Mouse (Mus musculus) kidney, adult 2 months (tissue): ENCODE measurements at regions not wholly inside any gene's neighbourhood (a gene's known extent, or its start where the extent isn't known, plus 50 kb on each side); places are given as distances from the start of the nearest gene placed in this dataset.
A peak's percentile ranks its signal among the peaks of the same experiment; 100 is the strongest.

Experiments
- DNase-seq: peaks from one replicate; pipeline ENCODE4 v3.0.0; 2021
- H3K27ac ChIP-seq: fragments of 200-500 bp; 2 replicates; pipeline ENCODE4 v1.5.1; 2012; ENCODE audit warnings: low read depth, low read length, control low read depth, inconsistent platforms; ENCODE audit not compliant: insufficient read depth
- H3K27me3 ChIP-seq: fragments of 200-500 bp; replicated peaks from 2 replicates; pipeline ENCODE4 v1.6.1; 2012; ENCODE audit warnings: mild to moderate bottlenecking, moderate library complexity, low read length, inconsistent platforms; ENCODE audit not compliant: control insufficient read depth, insufficient read depth
- H3K36me3 ChIP-seq: fragments of 200-500 bp; 2 replicates; pipeline ENCODE4 v1.6.1; 2012; ENCODE audit warnings: mild to moderate bottlenecking, moderate library complexity, low read length, inconsistent platforms; ENCODE audit not compliant: control insufficient read depth, insufficient read depth
- H3K4me1 ChIP-seq: fragments of 200-500 bp; 2 replicates; pipeline ENCODE4 v1.6.1; 2011; ENCODE audit warnings: low read length; ENCODE audit not compliant: control insufficient read depth, insufficient read depth
- H3K4me3 ChIP-seq: fragments of 200-500 bp; 2 replicates; pipeline ENCODE4 v1.5.1; 2011; ENCODE audit warnings: mild to moderate bottlenecking, low read depth, low read length, control low read depth; ENCODE audit not compliant: insufficient read depth
- CTCF ChIP-seq: fragments of 200-500 bp; conservative IDR thresholded peaks from 2 replicates; pipeline ENCODE4 v1.5.1; 2011; ENCODE audit warnings: low read depth, mild to moderate bottlenecking, control low read depth, low read length, moderate library complexity, mixed read lengths; ENCODE audit not compliant: insufficient read depth, insufficient read length
- POLR2A ChIP-seq: fragments of 200-500 bp; IDR thresholded peaks from one replicate; pipeline ENCODE4 v1.6.1; 2011; ENCODE audit warnings: low read depth, low read length, control low read depth
- WGBS: fragments of 180-500 bp; shearing (Covaris S2); methylation state at CpG from one replicate; pipeline ENCODE4 v1.1.7; 2018; 5-methylcytosine and 5-hydroxymethylcytosine counted together

DNA sequence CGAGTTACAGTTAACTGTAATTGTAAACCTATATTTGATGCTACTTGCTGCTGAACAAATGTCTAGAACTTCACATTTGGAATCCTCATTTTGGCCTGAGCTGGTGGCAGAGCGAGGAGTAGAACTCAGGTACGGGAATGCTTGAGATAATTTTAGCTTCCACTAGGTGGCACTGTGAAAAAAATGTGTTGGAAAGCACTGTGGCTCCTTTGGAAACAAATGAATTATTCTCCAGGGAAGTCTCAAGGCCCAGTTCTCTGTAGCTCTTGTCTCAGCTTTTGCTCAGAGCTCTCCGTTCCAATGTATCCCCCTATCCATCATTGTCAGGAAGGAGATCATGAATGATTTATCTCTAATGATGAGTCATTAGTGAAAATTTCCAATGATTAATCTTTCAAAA is 114.7 kb upstream of the Kcna4 start:
- 53% methylated on average over 4 of the region's 4 CpGs for WGBS
- H3K27me3 ChIP-seq, result no peaks in the 10 kb centered on the region
- H3K36me3 ChIP-seq, result no peaks in the 10 kb centered on the region
- TF ChIP-seq POLR2A (no peak), CTCF (0 out of 2 replicates have a peak, but pooled peaks have one; percentile 20)
- H3K27ac ChIP-seq, result no peak overlapping the region
- H3K4me3 ChIP-seq, result no peak overlapping the region
- DNase-seq, result peak; percentile 31
- H3K4me1 ChIP-seq, result no peaks in the 10 kb centered on the region

DNA sequence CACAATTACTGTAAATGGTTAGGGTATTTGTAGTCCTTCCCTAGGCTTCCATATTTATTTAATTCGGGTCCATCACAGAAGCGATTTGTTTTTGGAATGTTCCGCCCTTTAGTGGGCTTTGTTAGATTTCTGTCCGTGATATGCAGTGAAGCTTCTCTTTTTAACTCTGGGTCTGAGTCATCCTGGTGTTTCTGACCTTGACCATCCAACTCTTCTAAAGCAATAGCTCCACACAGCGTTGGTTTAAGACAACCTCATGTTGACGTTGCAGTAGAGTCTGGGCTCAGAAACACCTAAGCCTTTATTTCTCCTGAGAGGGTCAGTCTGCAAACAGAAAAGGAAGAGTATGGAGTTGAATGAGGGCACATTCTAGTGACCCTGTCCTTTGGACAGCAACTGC is 107.4 kb upstream of the Kcna4 start:
- Histone ChIP-seq H3K36me3 (no peaks in the 10 kb centered on the region), H3K4me1 (no peaks in the 10 kb centered on the region), H3K27me3 (no peaks in the 10 kb centered on the region), H3K4me3 (no peak overlapping the region), H3K27ac (no peak overlapping the region)
- no peak for TF ChIP-seq CTCF
- no peak for TF ChIP-seq POLR2A
- no peak for DNase-seq
- WGBS, result 80% methylated on average over 6 of the region's 6 CpGs

- Histone ChIP-seq H3K4me1 (no peaks in the 10 kb centered on the region), H3K4me3 (no peak overlapping the region), H3K27ac (no peak overlapping the region), H3K36me3 (no peaks in the 10 kb centered on the region), H3K27me3 (no peaks in the 10 kb centered on the region; the same call in 1 of the 2 replicates)
- DNase-seq, result no peak
- no peak for TF ChIP-seq CTCF
- no peak for TF ChIP-seq POLR2A
- WGBS, result 62% methylated on average over 3 of the region's 3 CpGs
Measured at GRCm38 (mm10) chr2:107184864-107185263, 105.6 kb upstream of the Kcna4 start.

GRCm38 (mm10) chr2:107201856-107202473 is 88.5 kb upstream of the Kcna4 start:
- H3K27ac ChIP-seq, result no peak overlapping the region
- H3K4me3 ChIP-seq, result no peak overlapping the region
- DNase-seq, result no peak
- no peaks in the 10 kb centered on the region for H3K27me3 ChIP-seq
- TF ChIP-seq POLR2A (no peak), CTCF (no peak)
- WGBS, result 81% methylated on average over 4 of the region's 4 CpGs
- no peaks in the 10 kb centered on the region for H3K4me1 ChIP-seq
- no peaks in the 10 kb centered on the region for H3K36me3 ChIP-seq

DNA sequence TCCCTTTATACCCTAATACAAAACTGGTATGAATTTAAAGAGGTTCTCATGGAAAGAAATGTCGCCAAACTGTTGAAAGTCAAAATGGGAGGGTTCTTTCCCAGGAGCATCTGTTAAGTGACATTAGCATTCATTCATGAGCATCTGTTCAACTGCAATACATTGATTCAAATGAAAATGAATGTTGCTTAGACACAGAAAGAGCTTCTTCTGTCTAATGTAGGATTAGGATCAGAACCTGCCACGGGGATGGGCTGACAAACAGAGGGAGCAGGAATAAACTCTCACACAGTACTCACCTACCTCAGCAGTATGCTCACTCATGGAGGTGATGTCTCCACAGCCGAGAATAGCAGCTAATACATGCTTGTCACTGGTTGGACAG is 88.0 kb upstream of the Kcna4 start:
- 75% methylated on average over 3 of the region's 3 CpGs for WGBS
- Histone ChIP-seq H3K27ac (no peak overlapping the region), H3K36me3 (no peaks in the 10 kb centered on the region), H3K4me3 (no peak overlapping the region), H3K27me3 (no peaks in the 10 kb centered on the region), H3K4me1 (no peaks in the 10 kb centered on the region)
- no peak for DNase-seq
- no peak for TF ChIP-seq CTCF
- TF ChIP-seq POLR2A, result no peak

DNA sequence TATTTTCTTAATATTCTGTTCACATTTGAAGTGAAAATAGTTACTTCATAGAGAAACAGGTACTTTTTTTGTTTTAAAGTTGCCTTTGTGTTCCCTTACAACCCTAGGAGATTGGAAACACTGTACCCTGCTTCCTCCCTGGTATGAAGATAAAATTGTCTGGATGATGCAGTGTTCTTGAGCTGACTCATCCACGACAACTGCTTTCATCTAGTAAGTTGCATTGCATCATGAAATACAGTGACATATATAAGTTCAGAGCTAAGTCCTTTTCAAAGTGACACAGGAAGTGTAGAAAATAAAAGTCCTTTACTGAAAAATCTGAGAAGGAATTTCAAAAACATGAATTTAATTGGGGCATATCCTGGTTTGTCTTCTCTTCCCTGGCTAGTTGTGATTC is 68.9 kb upstream of the Kcna4 start:
- H3K36me3 ChIP-seq, result no peaks in the 10 kb centered on the region
- H3K4me3 ChIP-seq, result no peak overlapping the region
- no peak for TF ChIP-seq POLR2A
- TF ChIP-seq CTCF, result no peak
- WGBS, result 66% methylated on average over 1 of the region's 1 CpGs
- no peak for DNase-seq
- no peaks in the 10 kb centered on the region for H3K4me1 ChIP-seq
- H3K27me3 ChIP-seq, result no peaks in the 10 kb centered on the region
- no peak overlapping the region for H3K27ac ChIP-seq

- 63% methylated on average over 2 of the region's 2 CpGs for WGBS
- no peak for DNase-seq
- Histone ChIP-seq H3K4me3 (no peak overlapping the region), H3K27me3 (no peaks in the 10 kb centered on the region), H3K4me1 (no peaks in the 10 kb centered on the region), H3K36me3 (no peaks in the 10 kb centered on the region), H3K27ac (no peak overlapping the region)
- TF ChIP-seq POLR2A (no peak), CTCF (no peak)
Measured at GRCm38 (mm10) chr2:107224679-107225078, 65.8 kb upstream of the Kcna4 start.

DNA sequence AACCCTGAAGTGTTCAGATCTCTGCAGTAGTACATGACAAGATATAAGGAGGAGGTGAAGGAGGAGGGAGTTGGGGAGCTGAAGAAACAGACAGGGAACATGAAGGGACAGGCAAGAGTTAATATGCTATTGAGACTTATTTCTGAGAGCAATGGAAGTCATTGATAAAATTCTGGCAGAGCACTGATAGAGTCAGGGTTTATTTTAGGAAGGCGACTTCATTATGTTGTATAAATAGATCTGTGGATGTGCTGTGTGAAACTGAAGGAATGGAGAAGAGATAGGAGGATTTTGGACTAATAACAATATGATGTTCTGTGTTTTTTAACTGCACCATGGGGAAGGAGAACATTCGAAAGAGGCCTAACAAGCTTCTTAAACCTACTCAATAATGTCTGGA is 63.0 kb upstream of the Kcna4 start:
- H3K4me3 ChIP-seq, result no peak overlapping the region
- H3K4me1 ChIP-seq, result no peaks in the 10 kb centered on the region
- no peak overlapping the region for H3K27ac ChIP-seq
- no peaks in the 10 kb centered on the region for H3K27me3 ChIP-seq
- WGBS, result 79% methylated on average over 2 of the region's 2 CpGs
- no peaks in the 10 kb centered on the region for H3K36me3 ChIP-seq
- DNase-seq, result no peak
- TF ChIP-seq POLR2A (no peak), CTCF (no peak)
